Mouse (Mus musculus) gastrocnemius, postnatal 25 days (tissue): ENCODE data around the gene S100a2. TPM values are rescaled to one million over a fixed set of nuclear protein-coding genes. Genes with fewer than 3 reads are reported as not detected.

ENCODE experiments used
- DNase-seq: peaks from one replicate; pipeline ENCODE4 v3.0.0; 2022
- total RNA-seq, 2 experiments: library from RNA; stranded (reverse); gene quantifications; 1 replicate in 1 of 2; 2 replicates in 1 of 2; pipeline ENCODE4 v1.2.3; 2021

Gene S100a2
- total RNA-seq, 2 experiments from 2014 or later: not detected

DNA sequence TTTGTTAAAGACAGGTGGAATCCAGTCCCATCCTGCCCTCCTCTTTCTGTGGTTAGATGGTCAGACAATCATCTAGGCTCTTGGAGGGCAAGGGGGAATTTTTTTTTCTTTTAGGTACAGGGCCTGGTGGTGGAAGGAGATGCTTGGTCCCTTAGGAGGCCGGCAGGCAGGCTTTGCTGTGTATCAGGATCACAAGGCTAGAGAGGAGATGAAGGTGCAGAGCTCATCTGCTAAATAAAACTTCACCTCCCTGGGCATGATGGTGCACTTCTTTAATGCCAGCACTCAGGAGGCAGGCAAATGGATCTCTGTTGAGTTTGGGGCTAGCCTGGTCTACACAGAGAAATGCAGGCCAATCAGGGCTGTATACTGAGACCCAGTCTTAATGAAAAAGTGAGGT lies 25.9 kb downstream of the S100a2 start:
- no peak for DNase-seq

DNA sequence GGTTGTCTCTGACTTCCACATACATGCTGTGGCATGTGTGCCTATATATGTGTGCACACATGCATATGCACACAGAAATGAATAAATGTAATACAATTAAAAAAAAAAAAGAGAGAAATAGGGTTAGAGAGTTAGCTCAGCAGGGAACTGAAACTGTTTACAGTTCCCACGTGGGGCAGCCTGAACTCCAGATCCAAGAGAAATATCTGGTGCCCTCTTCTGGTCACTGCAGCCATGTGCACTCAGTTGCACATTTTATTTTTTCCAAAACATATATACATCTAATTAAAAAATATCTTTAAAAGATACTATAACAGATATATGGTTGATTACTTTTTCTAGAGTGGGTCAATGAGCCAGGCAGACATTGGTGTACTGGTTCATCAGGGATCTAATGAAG lies 27.5 kb downstream of the S100a2 start:
- no peak for DNase-seq

DNA sequence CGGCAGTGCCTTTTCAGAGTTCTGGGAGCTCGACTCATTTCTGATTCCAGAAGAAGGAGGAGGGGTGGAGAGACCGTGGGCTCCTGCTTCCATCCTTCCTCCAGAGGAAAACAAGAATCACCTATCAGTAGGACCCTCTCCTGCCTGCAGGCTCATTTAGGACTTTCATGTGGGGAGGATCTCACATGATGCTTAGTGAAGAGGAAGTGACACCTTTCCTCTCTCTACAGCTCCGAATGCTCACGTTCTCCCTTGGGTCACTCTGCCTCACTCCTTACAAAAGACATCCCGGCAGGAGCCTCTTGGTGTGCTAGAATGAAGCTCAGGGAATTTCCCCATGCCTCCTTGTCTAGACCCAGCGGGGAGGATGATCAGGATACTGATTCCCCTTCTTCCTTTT lies 31.5 kb downstream of the S100a2 start:
- no peak for DNase-seq

DNA sequence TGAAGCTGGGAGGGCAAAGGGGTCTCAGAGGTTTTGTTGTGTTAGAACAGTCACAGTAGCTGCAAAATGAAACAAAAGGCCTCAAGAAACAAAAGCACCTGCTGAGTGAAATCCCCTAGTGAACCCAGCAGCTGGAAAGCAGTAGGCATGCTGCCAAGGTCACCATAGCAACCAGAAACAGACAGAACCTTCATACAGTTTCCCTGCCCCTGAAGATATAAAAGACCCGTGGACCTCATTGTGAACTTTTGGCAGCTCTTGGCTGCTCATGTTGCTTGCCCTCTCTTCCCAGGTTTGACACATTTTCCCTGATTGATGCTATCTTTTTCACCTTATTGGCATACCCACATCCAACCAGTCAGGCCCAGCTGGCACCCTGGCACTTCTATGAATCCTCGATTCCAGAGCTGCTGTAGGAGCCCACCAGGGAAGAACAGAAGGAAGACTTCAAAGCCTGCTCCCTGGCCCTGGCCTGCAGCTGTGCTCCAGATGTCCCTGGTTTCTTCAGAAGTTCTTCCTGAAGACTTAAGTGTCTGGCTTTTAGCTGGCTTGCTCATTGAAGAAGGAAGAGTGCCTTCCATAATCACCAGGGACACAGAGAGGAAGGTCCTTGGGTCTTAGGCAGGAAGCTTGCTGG lies 33.5 kb downstream of the S100a2 start:
- DNase-seq: no peak

GRCm38 (mm10) chr3:90625496-90625895 lies 35.4 kb downstream of the S100a2 start:
- DNase-seq: no peak

DNA sequence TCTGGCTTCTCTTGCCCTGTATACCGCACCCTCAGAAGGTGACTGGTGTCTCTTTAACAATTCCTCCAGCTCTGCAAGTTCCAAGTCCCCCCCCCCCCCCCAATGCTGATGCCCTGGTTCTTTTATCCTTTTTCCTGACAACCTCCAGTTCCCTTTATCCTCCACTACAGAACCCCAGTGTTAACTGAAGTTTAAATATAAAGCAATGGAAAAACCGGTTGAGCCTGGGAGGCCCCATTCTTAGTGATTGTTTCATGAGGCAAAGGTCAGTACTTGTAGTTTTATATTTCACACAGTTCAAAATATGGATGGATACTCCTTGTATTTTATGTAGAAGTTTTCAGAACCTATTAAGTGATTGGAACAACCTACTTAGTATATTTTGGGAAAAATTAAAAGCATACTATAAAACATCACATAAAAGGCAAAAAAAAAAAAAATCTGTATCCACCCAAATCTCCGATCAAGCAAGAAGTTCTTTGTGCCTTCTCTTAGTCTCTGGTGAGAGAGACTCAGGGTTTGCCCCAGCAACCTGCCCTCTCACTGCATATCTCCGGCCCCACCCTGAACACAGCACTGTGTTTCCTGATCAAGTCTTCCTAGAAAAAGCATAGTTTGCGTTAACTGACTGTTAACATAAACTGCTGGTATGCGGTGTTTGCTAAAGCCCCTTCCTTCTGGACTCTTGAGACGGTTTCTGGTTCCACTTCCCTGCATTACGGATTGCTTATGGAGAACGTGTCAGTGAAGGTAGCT lies 36.4 kb downstream of the S100a2 start:
- DNase-seq: no peak

- DNase-seq: no peak
Observed at GRCm38 (mm10) chr3:90627366-90627765, 37.3 kb downstream of the S100a2 start.

- no peak for DNase-seq
Observed at GRCm38 (mm10) chr3:90627807-90628206, 37.8 kb downstream of the S100a2 start.

DNA sequence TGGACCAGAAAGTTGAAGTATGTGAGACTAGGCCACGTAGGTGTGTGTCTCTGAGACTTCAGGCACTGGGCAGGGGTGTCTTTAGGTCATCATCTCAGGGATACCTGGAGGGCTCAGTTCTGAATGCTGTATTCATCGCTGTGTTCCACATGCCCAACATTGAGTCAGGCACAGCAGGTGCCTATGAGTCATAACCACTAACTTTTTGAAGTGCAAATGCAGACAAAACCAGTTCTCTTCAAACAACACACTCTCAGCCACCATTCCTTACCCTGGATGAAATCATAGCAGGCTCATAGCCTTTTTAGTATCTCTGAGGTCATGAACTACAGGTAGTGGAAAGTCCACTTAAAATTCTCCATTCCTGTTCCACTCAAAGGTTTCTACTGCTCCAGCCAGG lies 39.3 kb downstream of the S100a2 start:
- DNase-seq: no peak

- DNase-seq: no peak
Observed at GRCm38 (mm10) chr3:90631984-90632383, 41.9 kb downstream of the S100a2 start.

DNA sequence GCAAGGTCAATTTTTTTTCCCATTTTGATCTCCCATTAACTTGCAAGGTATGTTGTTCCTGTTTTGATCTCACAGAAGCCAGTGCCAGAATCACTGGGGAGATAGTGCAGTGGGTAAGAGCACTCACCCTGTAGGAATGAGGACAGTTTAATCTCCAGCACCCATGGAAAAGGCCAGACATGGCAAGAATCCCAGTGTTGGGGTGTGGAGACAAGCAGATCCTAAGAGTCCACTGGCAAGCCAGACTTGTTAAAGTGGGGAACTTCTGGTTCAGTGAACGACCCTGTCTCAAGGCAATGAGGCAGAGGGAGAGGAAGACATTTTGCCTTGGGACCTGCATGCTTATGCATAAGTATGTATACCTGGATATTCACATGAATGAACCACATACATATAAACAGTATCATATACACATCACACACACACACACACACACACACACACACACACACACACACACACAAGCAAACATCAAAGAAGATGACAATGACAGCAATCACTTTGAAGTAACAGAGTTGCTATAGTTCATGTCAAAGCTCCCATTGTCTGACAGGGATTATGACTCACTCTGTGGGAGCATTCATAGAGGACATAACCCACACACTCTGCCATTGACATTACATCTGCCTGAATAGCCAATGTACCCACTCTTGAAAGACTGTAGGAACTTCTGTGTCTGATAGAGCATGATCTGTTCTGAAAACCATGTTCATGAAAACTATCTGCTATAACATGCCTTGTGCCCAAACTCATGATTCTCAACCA lies 48.6 kb downstream of the S100a2 start:
- no peak for DNase-seq

GRCm38 (mm10) chr3:90639511-90640154 lies 49.6 kb downstream of the S100a2 start:
- no peak for DNase-seq

DNA sequence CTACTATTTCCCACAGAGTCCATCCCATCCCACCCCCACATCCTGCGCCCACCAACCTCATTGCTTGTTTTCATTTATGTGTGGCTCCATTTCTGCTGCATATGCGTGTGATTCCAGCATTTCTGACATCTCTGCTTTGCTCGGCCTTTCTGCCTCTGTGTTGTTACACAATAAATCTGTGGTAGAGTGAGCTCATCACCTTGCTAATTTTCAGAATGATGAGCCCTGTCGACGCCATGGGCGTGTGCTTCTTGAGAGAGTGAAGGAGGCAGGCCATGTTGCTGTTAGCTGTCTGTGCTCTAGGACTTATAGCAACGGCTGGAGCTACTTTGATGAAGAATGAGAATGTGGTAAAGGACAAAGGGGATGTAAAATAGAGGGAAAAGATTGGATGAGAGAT lies 50.9 kb downstream of the S100a2 start:
- DNase-seq: no peak

Other genes starting within 250 kb of the S100a2 start
- 1 to 10 TPM; 1.5 to 1.7 TPM for gene Slc27a3, start 200.3 kb upstream of the S100a2 start, total RNA-seq
- 10 to 100 TPM; 14.5 to 15.9 TPM for gene Ints3, start 156.6 kb upstream of the S100a2 start, total RNA-seq
- 10 to 100 TPM in 1 of 2 experiments, 1 to 10 TPM in 1; 7.7 to 10.8 TPM for gene Npr1, start 124.4 kb upstream of the S100a2 start, total RNA-seq
- gene Ilf2, start 114.1 kb upstream of the S100a2 start, total RNA-seq: 10 to 100 TPM; 23.4 to 25.6 TPM
- gene Snapin, start 99.2 kb upstream of the S100a2 start, total RNA-seq: 10 to 100 TPM; 57.4 to 60.0 TPM
- 10 to 100 TPM; 86.0 to 86.1 TPM for gene Chtop, start 80.7 kb upstream of the S100a2 start, total RNA-seq
- 100 to 1,000 TPM; 112 to 150 TPM for gene S100a1, start 75.9 kb upstream of the S100a2 start, total RNA-seq
- 10 to 100 TPM in 1 of 2 experiments, 1 to 10 TPM in 1; 9.5 to 16.8 TPM for gene S100a13, start 75.8 kb upstream of the S100a2 start, total RNA-seq
- under 1 TPM; 0.29 to 0.67 TPM for gene S100a14, start 63.4 kb upstream of the S100a2 start, total RNA-seq
- 10 to 100 TPM; 62.7 to 69.8 TPM for gene S100a16, start 53.0 kb upstream of the S100a2 start, total RNA-seq
- not detected for gene S100a3, start 29.7 kb upstream of the S100a2 start, total RNA-seq
- not detected for gene Gm42674, start 11.7 kb downstream of the S100a2 start, total RNA-seq
- gene S100a4, start 13.5 kb downstream of the S100a2 start, total RNA-seq: 10 to 100 TPM; 11.3 to 23.2 TPM
- gene S100a5, start 18.3 kb downstream of the S100a2 start, total RNA-seq: not detected
- 100 to 1,000 TPM in 1 of 2 experiments, 10 to 100 TPM in 1; 65.8 to 112 TPM for gene S100a6, start 22.6 kb downstream of the S100a2 start, total RNA-seq
- under 1 TPM; 0.20 to 0.43 TPM for gene S100a7a, start 63.8 kb downstream of the S100a2 start, total RNA-seq
- gene S100a8, start 78.7 kb downstream of the S100a2 start, total RNA-seq: not detected
- gene S100a9, start 105.5 kb downstream of the S100a2 start, total RNA-seq: under 1 TPM in 1 of 2 experiments, not detected in 1; 0.59 TPM
- not detected for gene Pglyrp4, start 136.7 kb downstream of the S100a2 start, total RNA-seq
- gene Gm5849, start 187.6 kb downstream of the S100a2 start, total RNA-seq: not detected